1 mouse cellular context compared by ENCODE assay signal in the genomic region with DNA sequence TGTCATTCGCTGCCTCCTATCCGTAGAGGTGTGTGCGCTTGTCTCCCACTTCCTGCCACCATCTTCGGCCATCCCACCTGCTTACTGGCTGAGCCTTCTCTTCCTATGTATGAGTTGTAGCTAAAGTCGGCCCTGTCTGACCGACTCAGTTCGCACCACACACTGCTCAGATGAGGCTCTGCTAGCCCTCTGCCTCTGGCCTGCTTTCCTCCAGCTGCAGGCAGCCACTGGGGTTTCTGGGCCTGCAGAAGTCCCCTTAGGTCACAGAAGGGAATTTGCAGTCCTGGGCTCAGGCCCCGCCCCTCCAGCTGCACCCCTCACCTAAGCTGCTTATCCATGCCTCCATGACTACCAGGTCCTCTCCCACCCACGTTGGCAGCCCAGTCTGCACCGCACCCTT.
TF ChIP-seq lines count a peak whose summit lies in the region.

No protein-coding gene starts in this region.

TF ChIP-seq in CH12.LX, 34 proteins besides CTCF, POLR2A, EP300 and RAD21 (continued from another document):
- TF ChIP-seq MAX (IDR thresholded peaks at IDR 0.05; ENCODE audit: low read length) (peak; percentile 43; the same call in 1 of the 2 replicates), IRF4 (IDR thresholded peaks at IDR 0.05; ENCODE audit: low read depth, low read length) (peak; percentile 42; the same call in 1 of the 2 replicates), GABPA (IDR thresholded peaks at IDR 0.05; ENCODE audit: insufficient replicate concordance, low read depth, low read length) (no peak), NRF1 (IDR thresholded peaks at IDR 0.05; ENCODE audit: low read depth, low read length) (no peak), ZC3H11A (IDR thresholded peaks at IDR 0.05; ENCODE audit: low read depth, low read length) (no peak), MAZ (IDR thresholded peaks at IDR 0.05; ENCODE audit: low read depth, low read length) (no peak), SMC3 (IDR thresholded peaks at IDR 0.05; ENCODE audit: low read depth, low read length) (no peak), RCOR1 (conservative IDR thresholded peaks at IDR 0.05; ENCODE audit: low read depth, low read length) (no peak), USF2 (conservative IDR thresholded peaks at IDR 0.05; ENCODE audit: low read depth, low read length) (no peak), SIN3A (IDR thresholded peaks at IDR 0.05; ENCODE audit: low read length) (no peak), MAFK (IDR thresholded peaks at IDR 0.05; ENCODE audit: insufficient replicate concordance, low read length) (no peak), CHD1 (IDR thresholded peaks at IDR 0.05; ENCODE audit: low read depth, low read length) (0 out of 2 replicates have a peak, but pooled peaks have one; percentile 51), MEF2A (IDR thresholded peaks at IDR 0.05; ENCODE audit: borderline replicate concordance, low read depth, low read length) (peak; percentile 52; the same call in 1 of the 2 replicates), HCFC1 (IDR thresholded peaks at IDR 0.05; ENCODE audit: low read depth, low read length) (no peak), TCF12 (IDR thresholded peaks at IDR 0.05; ENCODE audit: low read depth, low read length) (peak; percentile 81), MYC (IDR thresholded peaks at IDR 0.05; ENCODE audit: low read depth, low read length) (peak; percentile 66; the same call in 1 of the 2 replicates)
TF ChIP-seq in CH12.LX: peak in this region for 16.
